In genomic region chr11:5877421-5877820, GRCm38 (mm10) we compare ENCODE assay signal across 8 mouse cellular contexts. TPM values are rescaled to one million over a fixed set of nuclear protein-coding genes. Genes with fewer than 3 reads are reported as not detected.
DNase-seq lines count a peak whose midpoint lies in the region; ATAC-seq and TF ChIP-seq lines count a peak whose summit lies in the region.

No protein-coding gene starts in this region.

- TF ChIP-seq CTCF in spleen, adult 2 months (IDR thresholded peaks at IDR 0.05; ENCODE audit: extremely low read depth, insufficient read depth, insufficient read length, insufficient replicate concordance), result no peak

- TF ChIP-seq POLR2A in spleen, adult 2 months (IDR thresholded peaks at IDR 0.05; ENCODE audit: low read depth, low read length), result no peak
- TF ChIP-seq POLR2A in limb, embryonic 14.5 days (IDR thresholded peaks at IDR 0.05; ENCODE audit: borderline replicate concordance, extremely low read depth, insufficient read depth, insufficient read length), result no peak

- peak; percentile 38 for DNase-seq in cerebellum, adult 9-10 months
- no peak for DNase-seq in cerebellum, adult 11 months
- DNase-seq in spleen, adult 2 months (ENCODE audit: low read depth in 1 of 2, low spot score in 2 of 2), result no peak
- DNase-seq in spleen, postnatal 10 days (ENCODE audit: low spot score in 2 of 2), result no peak
- no peak for DNase-seq in limb, embryonic 14.5 days (ENCODE audit: low spot score)
- no peak for DNase-seq in cerebellum, postnatal 25 days

- WGBS in spleen, adult 2 months, result 2% methylated on average over 5 of the region's 5 CpGs
- WGBS in limb, embryonic 14.5 days, result 2% methylated on average over 5 of the region's 5 CpGs
- 2% methylated on average over 5 of the region's 5 CpGs for WGBS in stomach, embryonic 16.5 days

- no peaks in the 10 kb centered on the region for H3K27me3 ChIP-seq in spleen, adult 2 months (ENCODE audit: control insufficient read depth, insufficient read depth, low read length)
- H3K27me3 ChIP-seq in limb, embryonic 14.5 days (ENCODE audit: control insufficient read depth, insufficient read depth, low read length), result no peaks in the 10 kb centered on the region
- no peaks in the 10 kb centered on the region for H3K27me3 ChIP-seq in stomach, embryonic 16.5 days (ENCODE audit: control insufficient read depth, insufficient read depth, low read length)

- H3K9ac ChIP-seq in limb, embryonic 14.5 days (ENCODE audit: low read depth, low read length, severe bottlenecking), result peak overlapping the region; percentile 68
- H3K9ac ChIP-seq in stomach, embryonic 16.5 days (ENCODE audit: low read length), result peak overlapping the region; percentile 82

- peak overlapping the region; percentile 60 for H3K4me2 ChIP-seq in limb, embryonic 14.5 days (replicated peaks; ENCODE audit: low read depth, low read length, severe bottlenecking)
- peak overlapping the region; percentile 71 for H3K4me2 ChIP-seq in stomach, embryonic 16.5 days (ENCODE audit: low read depth, low read length)

- H3K27ac ChIP-seq in spleen, adult 2 months (ENCODE audit: insufficient read depth, low read length), result no peak overlapping the region
- peak overlapping the region; percentile 9; the same call in 1 of the 2 replicates for H3K27ac ChIP-seq in limb, embryonic 14.5 days (replicated peaks; ENCODE audit: low read depth, low read length)
- 0 out of 2 replicates have a peak overlapping the region, but pooled peaks have one; percentile 28 for H3K27ac ChIP-seq in stomach, embryonic 16.5 days (ENCODE audit: low read length)

- ATAC-seq in limb, embryonic 14.5 days (ENCODE audit: low FRiP score, low read depth), result no peak
- ATAC-seq in stomach, embryonic 16.5 days (ENCODE audit: insufficient read depth, low FRiP score), result no peak
- no peak for ATAC-seq in megakaryocyte-erythroid progenitor cell, adult 5-6 weeks (replicated peaks; ENCODE audit: low FRiP score, low TSS enrichment, poor library complexity, severe bottlenecking)

- no peaks in the 10 kb centered on the region for H3K9me3 ChIP-seq in limb, embryonic 14.5 days (ENCODE audit: control insufficient read depth, low read length)
- 0 out of 2 replicates have a peak, but pooled peaks cover 2% of the 10 kb centered on the region for H3K9me3 ChIP-seq in stomach, embryonic 16.5 days (replicated peaks; ENCODE audit: control insufficient read depth, low read length)

- H3K4me1 ChIP-seq in spleen, adult 2 months (ENCODE audit: control insufficient read depth, insufficient read depth, insufficient read length), result peaks cover 3% of the 10 kb centered on the region; the same call in 1 of the 2 replicates
- H3K4me1 ChIP-seq in limb, embryonic 14.5 days (ENCODE audit: control insufficient read depth, insufficient read depth, low read length), result peaks cover 14% of the 10 kb centered on the region
- peaks cover 10% of the 10 kb centered on the region for H3K4me1 ChIP-seq in stomach, embryonic 16.5 days (ENCODE audit: control insufficient read depth, insufficient read depth, low read length)

- peaks cover 17% of the 10 kb centered on the region for H3K36me3 ChIP-seq in spleen, adult 2 months (ENCODE audit: control insufficient read depth, insufficient read depth, low read length)
- peaks cover 39% of the 10 kb centered on the region for H3K36me3 ChIP-seq in limb, embryonic 14.5 days (ENCODE audit: control insufficient read depth, insufficient read depth, low read length)
- H3K36me3 ChIP-seq in stomach, embryonic 16.5 days (ENCODE audit: control insufficient read depth, insufficient read depth, low read length), result peaks cover 5% of the 10 kb centered on the region; the same call in 1 of the 2 replicates

- peak overlapping the region; percentile 84 for H3K4me3 ChIP-seq in spleen, adult 2 months (ENCODE audit: extremely low read depth, insufficient read depth, insufficient read length)
- H3K4me3 ChIP-seq in limb, embryonic 14.5 days (replicated peaks; ENCODE audit: low read length), result peak overlapping the region; percentile 59
- peak overlapping the region; percentile 79 for H3K4me3 ChIP-seq in stomach, embryonic 16.5 days (replicated peaks; ENCODE audit: low read length)

RNA-seq across cellular contexts. Expression of gene Pold2, which starts 0.7 kb away (rescaled TPM):
- polyA plus RNA-seq in spleen, adult 2 months (2012; rRNA removed), result 78.1 and 210 TPM in 2 replicates
- polyA plus RNA-seq in limb, embryonic 14.5 days (2012; rRNA removed), result 158 and 206 TPM in 2 replicates
- polyA plus RNA-seq in limb, embryonic 14.5 days (2014; fragmentation: Nextera tagmentation; extraction: Ambion mirVana), result 95.7 and 95.8 TPM in 2 replicates
- 112 and 116 TPM in 2 replicates for polyA plus RNA-seq in stomach, embryonic 16.5 days (2015; fragmentation: Nextera tagmentation; extraction: Ambion mirVana)
- total RNA-seq in megakaryocyte-erythroid progenitor cell, adult 5-6 weeks (2014; fragmentation: Nextera tagmentation), result 115 and 138 TPM in 2 replicates
- 55.7 and 85.8 TPM in 2 replicates for total RNA-seq in megakaryocyte-erythroid progenitor cell, adult 5-6 weeks (2017)

RNA-seq across cellular contexts. Expression of gene Aebp1, which starts 15.7 kb away (rescaled TPM):
- polyA plus RNA-seq in spleen, adult 2 months (2012; rRNA removed), result 15.7 and 19.8 TPM in 2 replicates
- polyA plus RNA-seq in limb, embryonic 14.5 days (2012; rRNA removed), result 60.6 and 70.9 TPM in 2 replicates
- 51.7 and 53.7 TPM in 2 replicates for polyA plus RNA-seq in limb, embryonic 14.5 days (2014; fragmentation: Nextera tagmentation; extraction: Ambion mirVana)
- polyA plus RNA-seq in stomach, embryonic 16.5 days (2015; fragmentation: Nextera tagmentation; extraction: Ambion mirVana), result 50.6 and 56.1 TPM in 2 replicates
- not detected in 2 replicates for total RNA-seq in megakaryocyte-erythroid progenitor cell, adult 5-6 weeks (2014; fragmentation: Nextera tagmentation)
- not detected in 2 replicates for total RNA-seq in megakaryocyte-erythroid progenitor cell, adult 5-6 weeks (2017)

RNA-seq across cellular contexts. Expression of gene Myl7, which starts 21.2 kb away (rescaled TPM):
- 0.54 TPM in 1 of 2 replicates, not detected in the other for polyA plus RNA-seq in spleen, adult 2 months (2012; rRNA removed)
- polyA plus RNA-seq in limb, embryonic 14.5 days (2012; rRNA removed), result 0.19 and 0.36 TPM in 2 replicates
- 0.92 and 1.00 TPM in 2 replicates for polyA plus RNA-seq in limb, embryonic 14.5 days (2014; fragmentation: Nextera tagmentation; extraction: Ambion mirVana)
- polyA plus RNA-seq in stomach, embryonic 16.5 days (2015; fragmentation: Nextera tagmentation; extraction: Ambion mirVana), result 32.4 and 43.0 TPM in 2 replicates
- not detected in 2 replicates for total RNA-seq in megakaryocyte-erythroid progenitor cell, adult 5-6 weeks (2014; fragmentation: Nextera tagmentation)
- total RNA-seq in megakaryocyte-erythroid progenitor cell, adult 5-6 weeks (2017), result not detected in 2 replicates

RNA-seq across cellular contexts. Expression of gene Polm, which starts 39.6 kb away (rescaled TPM):
- polyA plus RNA-seq in spleen, adult 2 months (2012; rRNA removed), result 62.5 and 87.7 TPM in 2 replicates
- 29.5 and 40.8 TPM in 2 replicates for polyA plus RNA-seq in limb, embryonic 14.5 days (2012; rRNA removed)
- polyA plus RNA-seq in limb, embryonic 14.5 days (2014; fragmentation: Nextera tagmentation; extraction: Ambion mirVana), result 10.6 and 11.1 TPM in 2 replicates
- 9.6 and 10.1 TPM in 2 replicates for polyA plus RNA-seq in stomach, embryonic 16.5 days (2015; fragmentation: Nextera tagmentation; extraction: Ambion mirVana)
- total RNA-seq in megakaryocyte-erythroid progenitor cell, adult 5-6 weeks (2014; fragmentation: Nextera tagmentation), result 8.8 and 15.2 TPM in 2 replicates
- total RNA-seq in megakaryocyte-erythroid progenitor cell, adult 5-6 weeks (2017), result 3.6 and 3.9 TPM in 2 replicates

Comparison
In these comparisons a context has a peak if more than half of its experiments do, and no peak if none do; other contexts are left out.
1. RNA of gene Myl7, which starts 21.2 kb away (polyA plus RNA-seq): 32.4 to 43.0 TPM in stomach, embryonic 16.5 days; 0.19 to 1.00 TPM in limb, embryonic 14.5 days and 0.54 TPM in spleen, adult 2 months; every median in the first group is over 10 times any median in the second.
2. Peak in every context shown above with its lines, with median percentiles within 50 percentile points of each other: H3K4me3 ChIP-seq.